Mouse (Mus musculus) naive thymus-derived CD4-positive, alpha-beta T cell, adult 2 months (primary cell): ENCODE measurements around the gene Zyx.

Source experiments
- DNase-seq: peaks from one replicate; pipeline ENCODE4 v3.0.0-alpha.2; 2011; ENCODE audit warnings: low read depth

Gene Zyx

DNA sequence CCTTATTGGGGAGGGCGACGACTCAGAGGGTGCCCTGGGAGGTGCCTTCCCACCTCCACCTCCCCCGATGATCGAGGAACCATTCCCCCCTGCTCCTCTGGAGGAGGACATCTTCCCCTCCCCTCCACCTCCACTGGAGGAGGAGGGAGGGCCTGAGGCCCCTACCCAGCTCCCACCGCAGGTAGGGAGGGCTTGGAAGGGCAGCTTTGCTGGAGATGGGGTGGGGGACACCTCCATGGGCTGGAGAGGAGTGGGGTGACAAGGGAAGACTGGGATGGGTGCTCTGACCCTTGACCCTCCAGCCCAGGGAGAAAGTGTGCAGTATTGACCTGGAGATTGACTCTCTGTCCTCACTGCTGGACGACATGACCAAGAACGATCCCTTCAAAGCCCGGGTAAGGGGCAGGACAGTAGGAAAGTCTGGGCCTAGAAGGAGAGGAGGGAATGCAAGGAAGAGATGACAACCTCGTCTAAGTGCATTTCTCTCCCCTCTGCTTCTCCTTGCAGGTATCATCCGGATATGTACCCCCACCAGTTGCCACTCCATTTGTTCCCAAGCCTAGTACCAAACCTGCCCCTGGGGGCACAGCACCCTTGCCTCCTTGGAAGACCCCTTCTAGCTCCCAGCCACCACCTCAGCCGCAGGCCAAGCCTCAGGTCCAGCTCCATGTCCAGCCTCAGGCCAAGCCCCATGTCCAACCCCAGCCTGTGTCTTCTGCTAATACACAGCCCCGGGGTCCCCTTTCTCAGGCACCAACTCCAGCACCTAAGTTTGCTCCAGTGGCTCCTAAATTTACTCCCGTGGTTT lies 1.7 kb downstream of the Zyx start:
- no peak for DNase-seq

GRCm38 (mm10) chr6:42351776-42352485 lies 2.5 kb downstream of the Zyx start:
- DNase-seq: no peak

DNA sequence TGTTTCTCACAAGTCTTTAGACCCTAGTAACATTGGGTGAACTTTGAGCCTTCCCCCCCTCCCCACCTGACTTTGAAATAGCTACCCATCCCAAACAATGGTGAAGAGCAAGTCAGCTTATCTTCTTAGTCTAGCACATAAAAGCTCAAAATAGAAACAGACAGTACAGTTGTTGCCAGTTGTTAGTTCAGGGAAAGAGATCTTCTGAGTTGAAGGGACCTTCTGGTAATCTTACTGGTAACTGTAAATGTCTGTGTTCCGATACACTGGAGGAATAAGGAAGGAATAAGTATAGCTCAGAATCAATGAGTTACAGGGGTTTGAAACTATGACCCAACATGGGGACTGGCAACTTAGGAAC lies 3.0 kb downstream of the Zyx start:
- DNase-seq: no peak

DNA sequence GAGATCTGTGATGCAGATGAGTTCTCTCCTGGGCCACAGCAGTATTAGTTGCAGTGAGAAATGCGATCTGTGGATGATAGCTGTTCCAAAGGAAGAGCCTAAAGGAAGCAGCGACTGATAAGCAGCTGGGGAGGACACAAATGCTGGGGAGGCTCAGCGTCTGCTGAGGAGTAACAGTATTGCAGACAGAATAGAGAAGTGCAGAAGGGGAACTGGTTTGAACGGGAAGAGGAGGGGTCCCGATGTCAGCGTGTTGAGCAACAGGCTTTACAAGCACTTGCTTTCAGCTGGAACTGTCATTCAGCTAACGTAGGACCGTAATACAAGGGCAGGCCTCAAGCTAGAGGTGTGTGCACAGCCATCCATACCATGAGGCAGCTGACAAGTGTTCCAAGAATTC lies 3.8 kb downstream of the Zyx start:
- no peak for DNase-seq

GRCm38 (mm10) chr6:42354076-42355019 lies 4.9 kb downstream of the Zyx start:
- DNase-seq: no peak

- DNase-seq: no peak
Measured at GRCm38 (mm10) chr6:42355366-42355765, 5.9 kb downstream of the Zyx start.

GRCm38 (mm10) chr6:42355794-42356600 lies 6.6 kb downstream of the Zyx start:
- DNase-seq: no peak

- no peak for DNase-seq
Measured at GRCm38 (mm10) chr6:42356913-42357312, 7.5 kb downstream of the Zyx start.

- DNase-seq: no peak
Measured at GRCm38 (mm10) chr6:42357901-42358300, 8.5 kb downstream of the Zyx start.

DNA sequence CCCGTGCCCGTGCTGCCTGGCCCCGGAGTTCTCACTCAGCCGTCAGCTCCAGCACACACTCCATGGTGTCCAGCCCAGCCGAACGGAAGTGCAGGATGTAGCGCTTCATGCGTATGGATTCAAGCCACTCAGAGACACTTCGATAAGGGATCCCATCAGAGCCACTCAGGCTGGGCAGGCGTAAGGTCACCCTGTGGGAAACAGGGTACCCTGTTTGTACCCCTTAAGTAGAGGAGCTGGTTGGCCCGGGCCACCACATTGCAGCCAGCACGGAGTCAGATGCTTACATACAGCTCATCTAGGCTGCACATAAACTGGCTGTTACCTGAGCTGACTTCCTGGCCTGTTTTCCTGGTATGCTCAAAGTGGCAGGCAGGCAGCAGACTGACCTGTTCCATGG lies 9.5 kb downstream of the Zyx start:
- no peak for DNase-seq

- no peak for DNase-seq
Measured at GRCm38 (mm10) chr6:42359364-42360147, 10.1 kb downstream of the Zyx start.

DNA sequence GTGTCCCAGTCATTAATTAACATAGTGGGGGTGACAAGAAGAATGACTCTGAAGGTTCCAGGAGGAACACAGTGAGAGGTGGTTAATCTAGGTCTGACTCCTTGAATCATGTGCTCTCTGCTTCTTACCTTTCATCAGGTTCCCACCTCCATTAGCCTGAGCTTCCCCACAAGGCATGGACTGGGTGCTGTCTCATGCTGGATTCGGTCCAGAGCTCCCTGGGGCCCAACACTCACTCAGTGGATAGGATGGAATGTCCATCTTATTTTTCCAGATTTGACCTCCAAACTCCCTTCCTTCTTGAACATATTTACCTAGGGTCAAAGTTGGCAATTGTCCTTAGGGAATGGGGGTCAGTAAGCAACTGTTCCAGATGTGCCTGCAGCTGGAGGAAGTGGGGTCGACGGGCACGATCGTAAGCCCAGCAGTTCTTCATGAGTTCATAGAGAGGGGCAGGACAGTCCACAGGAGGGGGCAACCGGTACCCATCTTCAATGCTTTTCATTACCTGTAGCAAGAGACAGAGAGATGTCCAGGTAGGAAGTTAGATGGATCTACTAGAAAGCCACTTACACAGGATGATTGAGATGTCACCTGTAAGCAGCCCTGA lies 10.9 kb downstream of the Zyx start:
- no peak for DNase-seq

- no peak for DNase-seq
Measured at GRCm38 (mm10) chr6:42361041-42361895, 11.8 kb downstream of the Zyx start.

GRCm38 (mm10) chr6:42362074-42362473 lies 12.6 kb downstream of the Zyx start:
- DNase-seq: no peak

DNA sequence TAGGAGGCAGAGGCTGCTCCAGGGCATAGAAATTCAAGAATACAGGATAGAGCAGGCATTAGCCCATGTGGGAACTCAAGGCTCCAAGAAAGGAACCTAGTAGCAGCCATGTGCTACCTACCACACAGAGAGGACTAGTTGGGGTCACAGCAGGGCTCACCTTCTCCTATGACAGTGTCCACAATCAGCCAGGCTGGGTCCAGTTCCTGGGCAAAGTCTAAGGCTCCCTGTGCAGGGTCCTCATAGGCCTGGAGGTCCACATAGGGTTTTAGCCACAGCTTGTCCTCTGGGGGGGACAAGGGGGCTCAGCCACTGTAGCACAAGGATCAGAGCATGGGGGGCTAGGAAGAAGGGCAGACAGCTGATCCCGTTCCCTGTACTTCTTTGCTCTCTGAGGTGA lies 13.1 kb downstream of the Zyx start:
- DNase-seq: no peak

DNA sequence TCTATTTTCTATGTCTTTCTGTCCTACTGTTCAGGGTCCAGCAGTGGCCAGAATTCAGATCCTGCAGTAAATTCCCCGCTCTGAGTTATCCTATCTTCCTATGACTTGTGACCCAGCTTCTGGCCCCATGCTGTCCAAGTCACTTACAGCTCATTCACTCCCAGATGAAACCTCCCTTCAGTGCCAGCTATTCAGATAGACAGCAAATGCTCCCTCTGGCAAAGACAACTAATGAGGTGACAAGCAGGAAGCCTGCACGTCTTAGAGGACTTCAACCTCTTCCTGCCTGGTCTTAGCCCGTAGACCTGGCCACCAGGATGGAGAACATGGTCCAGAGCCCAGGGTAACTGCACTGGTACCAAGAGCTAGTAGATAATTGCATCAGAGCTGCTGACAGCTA lies 13.5 kb downstream of the Zyx start:
- no peak for DNase-seq

DNA sequence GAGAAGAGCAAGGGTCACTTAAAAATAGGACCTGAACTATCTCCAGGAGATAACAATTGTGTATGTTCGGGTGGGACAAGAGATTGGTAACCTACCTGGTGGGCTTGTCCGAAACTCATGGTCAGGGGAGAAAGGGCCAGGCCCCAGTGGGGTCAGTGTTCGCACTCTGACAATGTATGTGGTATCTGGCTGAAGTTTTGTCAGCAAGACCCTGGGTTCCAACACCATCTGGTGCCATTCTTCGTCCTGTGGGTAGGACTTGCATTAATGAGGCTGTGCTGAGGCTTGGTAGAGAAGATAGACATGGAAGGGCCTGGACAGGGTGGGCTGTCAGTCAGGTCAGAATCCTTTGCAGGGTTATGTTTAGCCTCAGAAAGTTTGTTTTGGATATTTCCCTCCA lies 14.6 kb downstream of the Zyx start:
- DNase-seq: no peak

GRCm38 (mm10) chr6:42364607-42365006 lies 15.2 kb downstream of the Zyx start:
- no peak for DNase-seq

DNA sequence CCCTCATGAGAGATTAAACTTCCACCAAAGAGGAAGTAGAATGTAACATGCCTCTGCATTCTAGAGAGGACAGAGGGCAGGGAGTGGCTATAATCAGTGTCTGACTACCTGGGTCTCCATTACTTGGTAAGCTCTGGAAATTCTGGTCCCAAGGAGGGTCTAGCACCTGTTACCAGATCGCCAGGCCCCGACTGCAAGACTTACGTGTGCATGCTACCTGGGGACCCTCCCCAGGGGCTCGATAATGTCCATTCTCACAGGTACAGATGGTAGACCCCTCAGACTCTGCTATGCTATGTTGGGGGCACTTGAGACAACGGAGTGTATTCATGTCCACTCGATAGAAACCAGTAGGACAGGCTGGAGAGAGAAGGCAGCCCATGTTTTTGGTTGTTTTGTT lies 15.8 kb downstream of the Zyx start:
- DNase-seq: no peak

DNA sequence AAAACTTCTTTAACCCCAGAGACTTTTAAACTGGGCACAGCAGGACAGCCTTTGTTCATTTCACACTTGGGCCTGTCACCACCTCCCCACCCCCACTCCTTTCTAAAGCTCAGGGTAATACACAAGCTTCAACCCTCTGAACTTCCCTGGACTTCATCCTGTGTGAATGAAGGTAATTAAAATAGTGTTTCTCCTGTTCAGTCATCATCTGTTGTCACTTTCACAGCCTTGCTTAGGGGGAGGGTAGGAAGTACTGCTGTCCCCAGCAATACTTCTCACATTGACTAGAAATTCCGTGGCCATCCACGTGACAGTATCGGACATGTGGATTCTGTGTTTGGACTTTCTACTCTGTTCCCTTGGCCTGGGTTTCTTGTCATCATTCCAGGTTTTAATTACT lies 20.4 kb downstream of the Zyx start:
- DNase-seq: no peak
